Mouse (Mus musculus): ENCODE measurements around the gene Rmdn2.

- TF ChIP-seq POLR2A (IDR thresholded peaks at IDR 0.05; ENCODE audit: low read depth, low read length) (no peak; the same call in 1 of the 2 replicates), CTCF (IDR thresholded peaks at IDR 0.05; ENCODE audit: borderline replicate concordance, insufficient read depth, low read length) (no peak)
Observed at GRCm38 (mm10) chr17:79711944-79712343, 100.3 kb downstream of the Rmdn2 start.
